Mouse (Mus musculus) olfactory bulb, adult 2 months (tissue): Measurements from ENCODE around the gene Ticrr. TPM values are rescaled to one million over a fixed set of nuclear protein-coding genes. Genes with fewer than 3 reads are reported as not detected.

Experiments
- H3K27ac ChIP-seq: fragments of 200-500 bp; 2 replicates; pipeline ENCODE4 v1.5.1; 2012; ENCODE audit warnings: low read depth, low read length; ENCODE audit not compliant: insufficient read depth
- H3K4me1 ChIP-seq: fragments of 200-500 bp; 2 replicates; pipeline ENCODE4 v1.6.1; 2012; ENCODE audit warnings: low read length; ENCODE audit not compliant: control insufficient read depth, insufficient read depth
- H3K4me3 ChIP-seq: fragments of 200-500 bp; 2 replicates; pipeline ENCODE4 v1.5.1; 2012; ENCODE audit warnings: mild to moderate bottlenecking, low read depth, low read length, moderate library complexity; ENCODE audit not compliant: insufficient read depth
- CTCF ChIP-seq: fragments of 200-500 bp; IDR thresholded peaks from 2 replicates; pipeline ENCODE4 v1.5.1; 2012; ENCODE audit warnings: low read depth, mild to moderate bottlenecking, low read length, moderate library complexity; ENCODE audit not compliant: insufficient read depth
- POLR2A ChIP-seq: fragments of 200-500 bp; IDR thresholded peaks from 2 replicates; pipeline ENCODE4 v1.6.1; 2012; ENCODE audit warnings: mild to moderate bottlenecking, low read depth, low read length, moderate library complexity; ENCODE audit not compliant: insufficient read depth
- whole genome bisulfite sequencing: fragments of 180-500 bp; shearing (Covaris S2); methylation state at CpG from one replicate; pipeline ENCODE4 v1.1.7; 2018; 5-methylcytosine and 5-hydroxymethylcytosine counted together
- polyA plus RNA-seq: library from polyadenylated mRNA; stranded (reverse); fragments of >200 nt; gene quantifications from 2 replicates; pipeline ENCODE4 v1.2.4, GENCODE M21; 2012; ENCODE audit warnings: low replicate concordance; ENCODE audit not compliant: missing spikeins, insufficient read depth, insufficient read length

Ticrr gene
- polyA plus RNA-seq, 1 experiment: not detected

GRCm38 (mm10) chr7:79736511-79736910, 76.5 kb downstream of the Ticrr start:
- Histone ChIP-seq H3K27ac (no peak overlapping the region), H3K4me1 (no peaks in the 10 kb centered on the region), H3K4me3 (no peak overlapping the region)
- TF ChIP-seq CTCF (no peak), POLR2A (no peak)
- WGBS: 95% methylated on average over 14 of the region's 14 CpGs

GRCm38 (mm10) chr7:79738913-79739312, 78.9 kb downstream of the Ticrr start:
- H3K4me3 ChIP-seq: no peak overlapping the region
- WGBS: 98% methylated on average over 2 of the region's 2 CpGs
- H3K4me1 ChIP-seq: 0 out of 2 replicates have a peak, but pooled peaks cover 2% of the 10 kb centered on the region
- TF ChIP-seq POLR2A (no peak), CTCF (no peak)
- H3K27ac ChIP-seq: no peak overlapping the region

- WGBS: 78% methylated on average over 4 of the region's 4 CpGs
- Histone ChIP-seq H3K27ac (no peak overlapping the region), H3K4me3 (no peak overlapping the region), H3K4me1 (0 out of 2 replicates have a peak, but pooled peaks cover 2% of the 10 kb centered on the region)
- no peak for TF ChIP-seq CTCF
- no peak for TF ChIP-seq POLR2A
These were observed 80.3 kb downstream of the Ticrr start for GRCm38 (mm10) chr7:79740279-79740678.

- WGBS: 12% methylated on average over 11 of the region's 11 CpGs
- Histone ChIP-seq H3K4me1 (0 out of 2 replicates have a peak, but pooled peaks cover 2% of the 10 kb centered on the region), H3K4me3 (peak overlapping the region; percentile 61), H3K27ac (no peak overlapping the region)
- no peak for TF ChIP-seq CTCF
- TF ChIP-seq POLR2A: no peak
These were observed 82.3 kb downstream of the Ticrr start for GRCm38 (mm10) chr7:79742277-79742658.

GRCm38 (mm10) chr7:79742659-79743536, 82.9 kb downstream of the Ticrr start, which contains the start of the genes Pex11a and Wdr93:
Pex11a (minus strand) TSS chr7:79743131.
Wdr93 (plus strand) TSS chr7:79743163.
- no peak for TF ChIP-seq CTCF
- 2% methylated on average over 46 of the region's 46 CpGs for WGBS
- Histone ChIP-seq H3K4me1 (0 out of 2 replicates have a peak, but pooled peaks cover 2% of the 10 kb centered on the region), H3K4me3 (peak within 1 kb of the TSS; percentile 61), H3K27ac (no peak within 1 kb of the TSS)

- 88% methylated on average over 9 of the region's 9 CpGs for WGBS
These were observed 84.1 kb downstream of the Ticrr start for GRCm38 (mm10) chr7:79744051-79744450.

GRCm38 (mm10) chr7:79744585-79744984, 84.6 kb downstream of the Ticrr start:
- no peak overlapping the region for H3K4me3 ChIP-seq
- H3K4me1 ChIP-seq: 0 out of 2 replicates have a peak, but pooled peaks cover 2% of the 10 kb centered on the region
- WGBS: 82% methylated on average over 5 of the region's 5 CpGs
- H3K27ac ChIP-seq: no peak overlapping the region
- TF ChIP-seq CTCF: no peak
- TF ChIP-seq POLR2A: no peak

More at GRCm38 (mm10) chr7:79744051-79744450, 84.1 kb downstream of the Ticrr start:
- Histone ChIP-seq H3K27ac (no peak overlapping the region), H3K4me3 (no peak overlapping the region), H3K4me1 (0 out of 2 replicates have a peak, but pooled peaks cover 2% of the 10 kb centered on the region)
- TF ChIP-seq POLR2A (no peak), CTCF (no peak)

- WGBS: 79% methylated on average over 6 of the region's 6 CpGs
- no peak overlapping the region for H3K4me3 ChIP-seq
- TF ChIP-seq CTCF: no peak
- no peak for TF ChIP-seq POLR2A
- H3K4me1 ChIP-seq: 0 out of 2 replicates have a peak, but pooled peaks cover 2% of the 10 kb centered on the region
- no peak overlapping the region for H3K27ac ChIP-seq
These were observed 87.7 kb downstream of the Ticrr start for GRCm38 (mm10) chr7:79747659-79748058.

Other genes starting within 250 kb of the Ticrr start
- 134 TPM in 1 of 2 replicates, not detected in the other for gene Polg, start 193.8 kb upstream of the Ticrr start, polyA plus RNA-seq
- gene Rhcg, start 42.5 kb upstream of the Ticrr start, polyA plus RNA-seq: not detected in 2 replicates
- gene Kif7, start 55.5 kb downstream of the Ticrr start, polyA plus RNA-seq: not detected in 2 replicates
- gene Plin1, start 72.7 kb downstream of the Ticrr start, polyA plus RNA-seq: not detected in 2 replicates
- not detected in 2 replicates for gene Pex11a, start 82.9 kb downstream of the Ticrr start, polyA plus RNA-seq
- not detected in 2 replicates for gene Wdr93, start 83.0 kb downstream of the Ticrr start, polyA plus RNA-seq
- not detected in 2 replicates for gene Mesp1, start 133.6 kb downstream of the Ticrr start, polyA plus RNA-seq
- not detected in 2 replicates for gene Mesp2, start 150.5 kb downstream of the Ticrr start, polyA plus RNA-seq
- gene Anpep, start 200.9 kb downstream of the Ticrr start, polyA plus RNA-seq: not detected in 2 replicates